Mouse (Mus musculus) heart, embryonic 10.5 days (tissue): ENCODE data around the gene Slc2a4. TPM values are rescaled to one million over a fixed set of nuclear protein-coding genes. Genes with fewer than 3 reads are reported as not detected.

Source experiments
- DNase-seq: peaks from one replicate; pipeline ENCODE4 v3.0.0-alpha.2; 2017; ENCODE audit warnings: low spot score
- H3K27ac ChIP-seq: fragments of 300-500 bp; sonication (generic); 2 replicates; pipeline ENCODE4 v1.5.1; 2016; ENCODE audit warnings: mild to moderate bottlenecking
- H3K27me3 ChIP-seq: fragments of 300-500 bp; sonication (generic); 2 replicates; pipeline ENCODE4 v1.6.1; 2016; ENCODE audit warnings: mild to moderate bottlenecking; ENCODE audit not compliant: poor library complexity, insufficient read depth, severe bottlenecking
- H3K36me3 ChIP-seq: fragments of 300-500 bp; sonication (generic); 2 replicates; pipeline ENCODE4 v1.6.1; 2016; ENCODE audit warnings: mild to moderate bottlenecking, moderate library complexity
- H3K4me1 ChIP-seq: fragments of 300-500 bp; sonication (generic); 2 replicates; pipeline ENCODE4 v1.6.1; 2016; ENCODE audit warnings: mild to moderate bottlenecking
- H3K4me3 ChIP-seq: fragments of 300-500 bp; sonication (generic); 2 replicates; pipeline ENCODE4 v1.5.1; 2016; ENCODE audit warnings: mild to moderate bottlenecking, moderate library complexity
- H3K9me3 ChIP-seq: fragments of 300-500 bp; sonication (generic); 2 replicates; pipeline ENCODE4 v1.6.1; 2016; ENCODE audit warnings: mild to moderate bottlenecking, moderate library complexity
- WGBS: fragments of 180-500 bp; shearing (Covaris S2); methylation state at CpG from one replicate; pipeline ENCODE4 v1.1.7; 2016; 5-methylcytosine and 5-hydroxymethylcytosine counted together
- polyA plus RNA-seq: library from polyadenylated mRNA; unstranded; fragments of >200 nt; fragmentation: Nextera tagmentation; extraction: Ambion mirVana; gene quantifications from 2 replicates; pipeline ENCODE4 v1.2.1, GENCODE M21; 2016

The Slc2a4 gene
- polyA plus RNA-seq, 1 experiment from 2014 or later = 17.8 TPM

DNA sequence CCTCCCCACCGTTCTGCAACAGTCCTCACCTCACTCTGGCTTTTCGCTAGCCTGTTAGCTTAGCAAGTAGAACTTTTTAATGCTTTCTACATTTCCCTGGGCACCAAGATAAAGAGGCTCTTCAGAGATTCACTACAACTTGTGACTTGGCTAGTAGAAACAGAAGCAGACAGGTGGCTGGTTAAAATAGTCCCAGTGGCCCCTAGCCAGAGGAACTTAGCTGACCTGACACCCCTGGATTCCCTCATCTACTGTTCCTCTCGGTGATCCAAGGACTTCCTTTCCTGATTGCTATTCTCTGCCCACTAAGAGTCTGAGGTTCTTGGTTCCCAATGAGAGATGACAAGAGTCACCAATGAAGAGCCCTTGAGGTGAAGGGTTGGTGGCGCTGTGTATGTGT lies 35.4 kb upstream of the Slc2a4 start:
- WGBS = 80% methylated on average over 4 of the region's 4 CpGs
- DNase-seq = no peak
- peaks cover 58% of the 10 kb centered on the region for H3K36me3 ChIP-seq
- no peaks in the 10 kb centered on the region for H3K27me3 ChIP-seq
- peak overlapping the region; percentile 99; the same call in 1 of the 2 replicates for H3K27ac ChIP-seq
- peak overlapping the region; percentile 97 for H3K4me3 ChIP-seq
- H3K9me3 ChIP-seq = no peaks in the 10 kb centered on the region
- peaks cover 27% of the 10 kb centered on the region for H3K4me1 ChIP-seq

DNA sequence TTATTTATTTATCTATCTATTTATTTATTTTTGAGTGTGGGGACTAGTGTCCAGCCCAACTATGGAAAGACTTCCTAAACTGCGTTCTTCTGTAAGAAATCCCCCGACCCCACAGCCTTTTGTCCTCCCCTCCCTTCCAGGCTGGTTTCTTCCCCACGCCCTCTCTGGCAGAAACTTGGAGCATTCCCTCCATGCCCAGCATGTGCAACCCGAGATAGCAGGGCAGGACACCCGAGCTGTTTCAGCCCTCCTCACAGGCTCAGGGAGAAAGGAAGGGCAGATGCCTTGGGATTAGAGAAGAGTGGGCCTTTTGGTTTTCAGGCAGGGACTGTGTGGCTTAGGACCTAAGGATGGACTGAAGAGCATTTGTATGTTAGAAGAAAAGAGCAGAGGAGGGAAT lies 34.9 kb upstream of the Slc2a4 start:
- H3K36me3 ChIP-seq = peaks cover 58% of the 10 kb centered on the region
- DNase-seq = no peak
- H3K4me1 ChIP-seq = peaks cover 27% of the 10 kb centered on the region
- peak overlapping the region; percentile 99; the same call in 1 of the 2 replicates for H3K27ac ChIP-seq
- H3K9me3 ChIP-seq = no peaks in the 10 kb centered on the region
- H3K4me3 ChIP-seq = peak overlapping the region; percentile 97
- H3K27me3 ChIP-seq = no peaks in the 10 kb centered on the region
- 27% methylated on average over 5 of the region's 5 CpGs for WGBS

DNA sequence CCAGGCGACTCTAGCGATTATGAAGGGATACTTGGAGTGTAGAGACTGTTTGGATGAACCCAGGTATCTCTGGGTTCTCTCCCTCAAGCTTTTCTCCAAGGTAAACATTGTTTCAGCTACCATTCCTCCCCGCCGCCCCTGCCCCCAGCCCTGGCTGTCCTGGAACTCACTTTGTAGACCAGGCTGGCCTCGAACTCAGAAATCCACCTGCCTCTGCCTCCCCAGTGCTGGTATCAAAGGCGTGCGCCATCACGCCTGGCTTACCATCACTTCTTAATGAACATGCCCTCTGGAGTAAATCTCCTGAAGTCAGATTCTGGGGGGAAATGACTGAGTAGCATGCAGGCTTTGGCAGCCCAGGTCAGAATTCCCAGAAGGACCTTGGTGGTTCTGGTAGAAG lies 34.2 kb upstream of the Slc2a4 start, which contains the start of gene Elp5:
Elp5 (minus strand) TSS at position 293 of the 400 bp plus-strand sequence.
- Histone ChIP-seq H3K9me3 (no peaks in the 10 kb centered on the region), H3K4me3 (peak within 1 kb of the TSS; percentile 97), H3K4me1 (peaks cover 27% of the 10 kb centered on the region), H3K27me3 (no peaks in the 10 kb centered on the region), H3K27ac (peak within 1 kb of the TSS; percentile 99), H3K36me3 (peaks cover 57% of the 10 kb centered on the region)
- 57% methylated on average over 8 of the region's 8 CpGs for WGBS
- DNase-seq = no peak

DNA sequence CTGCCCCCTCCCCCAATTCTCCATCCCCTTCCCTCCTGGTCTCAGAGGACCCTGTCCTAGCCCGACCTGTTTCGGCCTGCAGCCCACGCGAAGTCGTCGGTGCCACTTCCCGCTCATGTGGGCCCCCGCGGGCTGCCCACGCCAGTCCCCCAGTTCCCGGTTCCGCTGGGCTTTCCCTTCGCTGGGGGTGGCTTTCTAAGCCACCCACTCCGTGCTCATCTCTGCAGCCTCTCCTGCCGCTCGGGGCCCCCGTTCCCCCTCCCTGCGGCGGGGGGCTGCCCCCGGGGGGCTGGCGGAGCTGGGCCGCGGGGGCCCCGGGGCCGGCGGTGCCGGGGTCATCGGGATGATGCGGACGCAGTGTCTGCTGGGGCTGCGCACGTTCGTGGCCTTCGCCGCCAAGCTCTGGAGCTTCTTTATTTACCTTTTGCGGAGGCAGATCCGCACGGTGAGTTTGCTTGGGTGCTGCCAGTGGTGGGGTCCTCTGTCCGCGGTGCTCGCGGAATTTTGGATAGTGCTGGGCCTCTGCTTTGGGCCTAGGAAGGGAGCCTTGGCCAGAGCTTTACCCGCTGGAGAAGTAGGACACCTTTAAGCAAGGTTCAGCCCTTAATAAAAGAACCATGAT lies 33.3 kb upstream of the Slc2a4 start, which contains the start of gene Ctdnep1:
Ctdnep1 (plus strand) TSS at position 16 of the 622 bp plus-strand sequence.
- under 1% methylated on average over 43 of the region's 43 CpGs for WGBS

GRCm38 (mm10) chr11:69980196-69981140 lies 32.5 kb upstream of the Slc2a4 start:
- Histone ChIP-seq H3K36me3 (peaks cover 57% of the 10 kb centered on the region), H3K27me3 (no peaks in the 10 kb centered on the region), H3K4me3 (peak overlapping the region; percentile 97), H3K9me3 (no peaks in the 10 kb centered on the region), H3K4me1 (peaks cover 27% of the 10 kb centered on the region), H3K27ac (peak overlapping the region; percentile 99)
- WGBS = under 1% methylated on average over 50 of the region's 60 CpGs
- DNase-seq = peak; percentile 99

More for the DNA sequence above, 33.3 kb upstream of the Slc2a4 start, which contains the start of gene Ctdnep1:
- H3K4me1 ChIP-seq = peaks cover 27% of the 10 kb centered on the region
- peak within 1 kb of the TSS; percentile 99 for H3K27ac ChIP-seq
- H3K27me3 ChIP-seq = no peaks in the 10 kb centered on the region
- no peak for DNase-seq
- peaks cover 55% of the 10 kb centered on the region for H3K36me3 ChIP-seq
- H3K9me3 ChIP-seq = no peaks in the 10 kb centered on the region
- peak within 1 kb of the TSS; percentile 97 for H3K4me3 ChIP-seq

DNA sequence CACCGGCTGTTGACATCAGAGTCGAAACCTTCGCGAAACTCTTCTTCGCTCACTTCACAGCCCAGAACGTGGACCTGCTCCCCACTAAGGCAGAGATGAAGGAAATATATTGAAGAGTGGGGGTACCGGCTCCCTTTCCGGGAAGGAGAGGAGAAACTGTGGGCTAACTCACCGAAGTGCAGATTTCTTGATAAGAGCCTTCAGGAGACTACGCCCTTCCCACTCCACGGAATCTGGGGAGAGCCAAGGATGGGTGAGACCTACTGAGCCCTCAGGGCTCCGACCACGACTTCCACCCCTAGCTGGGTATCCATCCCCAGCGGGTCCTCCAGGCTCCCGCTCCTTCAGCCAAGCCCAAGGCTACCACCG lies 31.8 kb upstream of the Slc2a4 start:
- Histone ChIP-seq H3K27ac (peak overlapping the region; percentile 99), H3K27me3 (no peaks in the 10 kb centered on the region), H3K4me3 (peak overlapping the region; percentile 97), H3K4me1 (peaks cover 27% of the 10 kb centered on the region), H3K36me3 (peaks cover 57% of the 10 kb centered on the region), H3K9me3 (no peaks in the 10 kb centered on the region)
- 3% methylated on average over 16 of the region's 16 CpGs for WGBS
- no peak for DNase-seq

DNA sequence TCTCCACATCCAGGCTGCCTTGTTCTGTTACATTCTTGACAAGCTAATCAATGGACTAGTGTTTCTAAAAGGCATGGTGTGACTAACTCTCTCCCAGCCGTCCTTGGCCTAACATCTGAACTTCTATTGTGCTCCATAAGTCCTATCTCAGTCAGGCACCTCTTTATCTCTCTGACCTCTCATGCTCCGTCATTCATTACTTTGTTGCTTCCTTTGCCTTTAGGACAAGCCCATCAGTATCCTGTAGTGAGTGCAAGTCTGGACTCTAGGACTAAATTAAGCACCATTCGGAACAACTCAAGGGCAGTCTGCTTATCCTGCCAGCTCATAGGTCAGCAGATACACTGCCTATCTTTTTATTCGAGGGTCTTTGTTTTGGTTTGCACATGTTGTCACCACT lies 28.3 kb upstream of the Slc2a4 start:
- H3K36me3 ChIP-seq = peaks cover 74% of the 10 kb centered on the region
- WGBS = 46% methylated on average over 4 of the region's 4 CpGs

GRCm38 (mm10) chr11:69974907-69975306 lies 26.9 kb upstream of the Slc2a4 start:
- Histone ChIP-seq H3K36me3 (peaks cover 83% of the 10 kb centered on the region), H3K27ac (no peak overlapping the region), H3K9me3 (no peaks in the 10 kb centered on the region), H3K4me3 (no peak overlapping the region), H3K4me1 (peaks cover 7% of the 10 kb centered on the region), H3K27me3 (no peaks in the 10 kb centered on the region)
- no peak for DNase-seq
- 95% methylated on average over 2 of the region's 2 CpGs for WGBS

More for the DNA sequence above, 28.3 kb upstream of the Slc2a4 start:
- H3K9me3 ChIP-seq = no peaks in the 10 kb centered on the region
- H3K4me1 ChIP-seq = peaks cover 7% of the 10 kb centered on the region
- H3K4me3 ChIP-seq = no peak overlapping the region
- no peak overlapping the region for H3K27ac ChIP-seq
- no peaks in the 10 kb centered on the region for H3K27me3 ChIP-seq
- no peak for DNase-seq

DNA sequence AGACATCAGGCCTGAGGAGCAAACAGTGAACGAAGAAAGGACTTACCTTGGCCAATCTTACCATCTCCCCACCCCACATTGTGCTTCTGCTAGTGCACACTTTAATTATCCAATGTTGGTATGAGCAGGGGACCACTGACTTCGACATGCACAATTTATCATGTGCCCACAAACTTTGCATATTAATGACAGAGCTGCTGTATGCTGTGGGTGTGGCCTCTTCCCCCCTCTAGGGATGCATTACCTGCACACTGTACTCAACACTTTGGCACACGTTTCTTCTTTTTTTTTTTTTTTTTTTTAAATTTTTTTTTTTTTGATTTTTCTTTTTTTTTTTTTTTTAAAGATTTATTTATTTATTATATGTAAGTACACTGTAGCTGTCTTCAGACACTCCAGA lies 22.8 kb upstream of the Slc2a4 start:
- Histone ChIP-seq H3K9me3 (no peaks in the 10 kb centered on the region), H3K4me1 (peaks cover 12% of the 10 kb centered on the region), H3K4me3 (no peak overlapping the region), H3K36me3 (peaks cover 74% of the 10 kb centered on the region), H3K27me3 (peaks cover 30% of the 10 kb centered on the region), H3K27ac (no peak overlapping the region)
- 87% methylated on average over 3 of the region's 3 CpGs for WGBS
- no peak for DNase-seq

DNA sequence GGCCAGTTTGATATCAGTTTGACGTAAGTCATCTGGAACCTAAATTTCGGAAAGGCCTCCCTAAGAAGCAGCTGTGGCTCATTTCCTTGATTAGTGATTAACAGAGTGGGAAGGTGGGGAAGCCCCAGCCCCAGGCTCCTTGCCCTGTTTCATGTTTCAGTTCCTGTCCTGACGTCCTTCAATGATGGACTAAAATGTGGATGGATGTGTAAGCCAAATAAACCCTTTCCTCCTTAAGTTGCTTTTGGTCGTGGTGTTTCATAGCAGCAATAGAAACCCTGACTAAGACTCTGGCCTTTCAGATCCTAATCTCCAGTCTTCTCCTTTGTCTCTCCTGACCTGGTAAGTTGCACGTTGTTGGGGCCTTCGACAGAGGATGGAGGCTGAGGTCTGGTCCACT lies 22.2 kb upstream of the Slc2a4 start:
- Histone ChIP-seq H3K36me3 (peaks cover 68% of the 10 kb centered on the region), H3K27me3 (peaks cover 35% of the 10 kb centered on the region), H3K9me3 (no peaks in the 10 kb centered on the region), H3K27ac (no peak overlapping the region), H3K4me3 (no peak overlapping the region), H3K4me1 (peaks cover 15% of the 10 kb centered on the region)
- no peak for DNase-seq
- 81% methylated on average over 6 of the region's 6 CpGs for WGBS

- peaks cover 54% of the 10 kb centered on the region for H3K36me3 ChIP-seq
- no peaks in the 10 kb centered on the region for H3K9me3 ChIP-seq
- H3K27me3 ChIP-seq = peaks cover 49% of the 10 kb centered on the region
- no peak overlapping the region for H3K27ac ChIP-seq
- peaks cover 21% of the 10 kb centered on the region for H3K4me1 ChIP-seq
- H3K4me3 ChIP-seq = no peak overlapping the region
- 82% methylated on average over 4 of the region's 4 CpGs for WGBS
- DNase-seq = no peak
Measured at GRCm38 (mm10) chr11:69968793-69969192, 20.8 kb upstream of the Slc2a4 start.

- DNase-seq = no peak
- WGBS = 36% methylated on average over 17 of the region's 17 CpGs
- Histone ChIP-seq H3K27me3 (peaks cover 67% of the 10 kb centered on the region), H3K4me1 (peaks cover 21% of the 10 kb centered on the region), H3K36me3 (peaks cover 36% of the 10 kb centered on the region), H3K4me3 (peak overlapping the region; percentile 59), H3K9me3 (no peaks in the 10 kb centered on the region), H3K27ac (peak overlapping the region; percentile 78)
Measured at GRCm38 (mm10) chr11:69966860-69967517, 19.0 kb upstream of the Slc2a4 start.
